Mouse (Mus musculus): Measurements from ENCODE around the gene Exosc2.

Exosc2 gene

DNA sequence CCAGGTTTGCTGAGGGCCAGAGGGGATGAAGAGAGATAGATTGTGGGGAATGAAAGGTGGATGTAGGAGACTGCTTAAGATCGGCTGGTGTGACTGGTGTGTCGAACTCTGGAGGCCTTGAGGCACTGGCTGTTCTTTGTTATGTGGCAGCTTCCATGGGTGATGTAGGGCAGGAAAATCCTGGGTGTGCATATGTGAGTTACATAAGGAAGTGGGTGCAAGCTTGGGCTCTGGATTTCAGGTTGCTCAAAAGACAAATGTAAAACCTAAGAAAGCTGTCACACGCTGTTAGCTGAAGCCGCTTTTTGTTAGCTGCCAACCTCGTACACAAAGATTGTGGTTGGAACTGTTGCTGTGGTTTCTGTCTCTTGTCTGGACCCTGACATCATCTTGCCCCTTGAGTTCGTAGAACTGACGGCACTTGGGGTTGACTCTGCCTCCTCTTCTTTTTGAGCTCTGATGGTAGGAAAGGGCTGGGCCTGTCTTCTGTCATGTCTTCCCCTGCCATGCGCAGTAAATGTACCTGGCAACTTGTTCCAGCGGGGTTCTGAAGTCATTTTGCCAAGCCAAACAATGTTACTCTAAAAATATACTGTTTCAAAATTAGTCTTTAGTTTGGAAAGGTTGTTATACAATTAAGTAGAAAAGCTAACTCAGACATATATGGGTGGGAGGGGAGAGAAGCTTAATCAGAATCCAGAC, 57.2 kb downstream of the Exosc2 start:
- no peak for DNase-seq (ENCODE audit: low spot score)

DNA sequence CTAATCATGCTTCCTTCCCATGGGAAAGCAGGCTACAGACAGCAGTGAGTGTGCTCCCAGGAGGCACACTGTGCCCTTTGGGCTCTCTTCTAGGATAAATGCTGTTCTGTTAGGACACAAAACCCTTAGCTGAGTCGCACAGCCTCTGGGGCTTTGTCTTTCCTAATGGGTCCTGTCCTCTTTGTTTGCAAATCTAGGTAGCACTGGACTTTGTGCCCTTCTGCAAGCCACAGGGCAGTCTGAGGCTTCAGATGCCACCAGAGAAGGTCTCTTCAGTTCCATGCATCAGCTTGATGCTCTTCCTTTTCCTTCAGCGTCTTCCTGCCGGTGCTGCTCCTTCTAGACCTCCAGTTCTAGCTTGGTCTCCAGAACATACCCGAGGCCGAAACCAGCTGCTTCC, 60.1 kb downstream of the Exosc2 start:
- DNase-seq (ENCODE audit: low spot score) = no peak

All from embryo, embryonic 10.5 days (tissue).